Mouse (Mus musculus) 416B (cell line): Measurements from ENCODE around the gene Vmn1r80.
"Not testable (repeated sequence)": the region's sequence is repeated elsewhere in the genome, so short reads cannot be mapped to it uniquely, and the experiment has no call there.

ENCODE experiments used
- DNase-seq: peaks from one replicate; pipeline ENCODE4 v3.0.0; 2011; ENCODE audit warnings: low read depth

Gene Vmn1r80

DNA sequence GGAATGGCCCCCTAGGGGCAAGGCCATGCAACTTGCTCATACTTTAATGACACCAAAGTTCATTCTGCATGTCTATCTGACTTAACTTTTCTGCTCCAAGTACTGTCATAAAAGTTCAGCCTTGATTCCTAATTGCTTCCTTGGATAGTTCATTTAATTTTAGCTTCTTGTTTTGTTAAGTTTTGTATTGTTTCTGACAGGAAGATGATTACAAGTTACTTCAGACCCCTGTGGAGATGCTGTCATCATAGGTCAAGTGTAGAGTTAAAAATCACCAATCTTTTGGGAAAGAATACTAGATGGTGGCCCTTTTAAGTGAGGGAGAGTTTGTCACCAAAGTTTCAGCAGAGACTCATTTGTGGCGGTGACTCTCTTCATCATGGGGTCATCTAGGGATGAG, at the start of gene Vmn1r80:
TSS of gene Vmn1r80 (plus strand) at position 301 of the 400 bp plus-strand sequence.
- no peak for DNase-seq

- no peak for DNase-seq
Measured at GRCm38 (mm10) chr7:12149957-12150356, 39.1 kb upstream of the Vmn1r80 start, which contains the start of gene Vmn1r78. Gene Vmn1r78, plus strand, starts transcription at chr7:12150257.

DNA sequence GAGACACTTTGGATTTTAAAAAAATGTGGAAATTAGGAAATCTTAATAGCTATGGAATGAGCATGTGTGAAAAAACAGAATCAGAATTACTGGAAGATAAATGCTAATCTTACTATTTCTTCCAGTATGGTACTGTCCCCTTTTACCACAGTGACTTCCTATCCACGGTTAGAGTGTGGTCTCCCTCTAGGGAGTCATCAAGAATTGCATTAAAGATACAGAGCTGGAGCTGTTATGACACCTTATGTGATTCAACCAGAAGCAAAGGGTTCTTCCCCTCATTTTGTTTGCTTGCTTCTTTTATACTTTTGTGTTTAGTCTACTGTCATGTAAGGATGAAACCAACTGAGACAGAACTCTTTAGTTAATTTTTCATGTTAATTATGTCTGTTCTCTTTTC, 32.6 kb upstream of the Vmn1r80 start:
- DNase-seq: not testable (repeated sequence)

DNA sequence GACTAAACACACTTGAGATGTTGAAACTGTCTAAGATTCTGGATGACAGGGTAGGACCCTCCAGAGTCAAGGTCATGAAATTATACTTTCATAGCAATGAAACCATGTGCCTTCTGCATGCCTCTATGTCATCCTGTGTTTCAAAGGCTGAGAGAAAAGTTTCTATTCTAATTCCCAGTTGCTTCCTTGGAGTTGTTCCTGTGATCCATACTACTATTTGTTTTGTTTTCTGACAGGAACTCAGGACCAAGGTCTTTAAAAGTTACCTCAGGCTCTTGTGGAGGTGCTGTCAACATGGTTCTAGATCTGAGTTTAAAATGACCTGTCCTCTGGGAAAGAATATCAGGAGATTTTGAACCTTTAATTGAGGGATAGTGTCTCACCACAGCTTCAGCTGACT, 18.1 kb upstream of the Vmn1r80 start, which contains the start of gene Vmn1r79:
TSS of gene Vmn1r79 (plus strand) at position 301 of the 400 bp plus-strand sequence.
- DNase-seq: not testable (repeated sequence)

DNA sequence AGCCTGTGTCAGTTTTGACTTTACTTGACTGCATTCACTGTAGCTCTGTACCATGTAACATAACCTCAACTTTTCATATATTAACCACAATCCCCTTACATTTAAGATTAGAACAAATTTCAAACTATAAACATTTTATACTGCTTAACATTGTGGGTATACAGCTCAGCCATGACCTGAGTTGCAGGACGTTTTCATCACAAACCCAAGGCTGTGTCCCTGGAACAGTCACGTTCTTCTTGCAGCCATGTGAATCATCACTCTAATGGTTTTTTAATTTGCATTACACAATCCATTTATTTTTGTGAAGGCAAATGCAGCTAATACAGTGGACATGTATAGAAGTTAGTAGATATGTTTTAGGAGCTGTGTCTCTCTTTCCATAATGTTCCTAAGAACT, 16.2 kb upstream of the Vmn1r80 start:
- DNase-seq: not testable (repeated sequence)

- DNase-seq: no peak
Measured at GRCm38 (mm10) chr7:12204141-12204540, 15.1 kb downstream of the Vmn1r80 start.
